Mouse (Mus musculus): ENCODE measurements around the gene Eme2.
A peak's percentile ranks its signal among the peaks of the same experiment; 100 is the strongest.

Gene Eme2

DNA sequence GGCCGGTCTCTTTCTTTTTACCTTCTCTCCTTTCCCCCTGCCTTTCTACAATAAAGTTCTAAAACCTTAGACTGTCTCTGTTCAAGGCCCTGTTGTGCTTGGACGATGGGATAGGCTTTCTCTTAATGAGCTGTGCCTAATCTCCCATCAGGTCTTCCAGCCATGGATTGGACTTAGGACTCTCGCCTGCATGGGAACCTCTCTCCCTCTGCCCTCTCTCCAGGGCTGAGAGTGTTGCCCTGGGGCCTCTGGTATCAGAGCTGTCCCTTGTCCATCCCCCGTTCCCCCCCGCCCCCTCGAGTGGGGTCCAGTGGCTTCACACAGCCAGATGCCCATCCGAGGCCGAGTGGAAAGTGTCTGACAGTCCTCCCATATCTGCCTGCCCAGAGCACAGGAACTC is 19.9 kb downstream of the Eme2 start:
- no peak for DNase-seq (ENCODE audit: low read depth, low spot score)

DNA sequence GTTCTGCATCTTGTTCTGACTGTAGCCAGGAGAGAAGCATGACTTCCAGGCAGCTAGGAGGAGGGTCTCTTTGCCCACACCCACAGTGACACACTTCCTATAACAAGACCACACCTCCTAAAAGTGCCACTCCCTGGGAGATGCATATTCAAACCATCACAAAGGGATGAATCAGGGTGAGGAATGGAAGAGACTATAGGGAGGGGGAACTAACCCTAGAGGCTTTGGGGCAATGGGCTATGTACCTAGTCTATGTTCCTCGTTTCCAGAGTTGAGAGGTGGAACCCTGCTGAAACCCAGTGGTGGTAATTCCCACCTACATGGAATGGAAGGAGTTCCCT is 20.5 kb downstream of the Eme2 start:
- DNase-seq (ENCODE audit: low read depth, low spot score), result no peak

DNA sequence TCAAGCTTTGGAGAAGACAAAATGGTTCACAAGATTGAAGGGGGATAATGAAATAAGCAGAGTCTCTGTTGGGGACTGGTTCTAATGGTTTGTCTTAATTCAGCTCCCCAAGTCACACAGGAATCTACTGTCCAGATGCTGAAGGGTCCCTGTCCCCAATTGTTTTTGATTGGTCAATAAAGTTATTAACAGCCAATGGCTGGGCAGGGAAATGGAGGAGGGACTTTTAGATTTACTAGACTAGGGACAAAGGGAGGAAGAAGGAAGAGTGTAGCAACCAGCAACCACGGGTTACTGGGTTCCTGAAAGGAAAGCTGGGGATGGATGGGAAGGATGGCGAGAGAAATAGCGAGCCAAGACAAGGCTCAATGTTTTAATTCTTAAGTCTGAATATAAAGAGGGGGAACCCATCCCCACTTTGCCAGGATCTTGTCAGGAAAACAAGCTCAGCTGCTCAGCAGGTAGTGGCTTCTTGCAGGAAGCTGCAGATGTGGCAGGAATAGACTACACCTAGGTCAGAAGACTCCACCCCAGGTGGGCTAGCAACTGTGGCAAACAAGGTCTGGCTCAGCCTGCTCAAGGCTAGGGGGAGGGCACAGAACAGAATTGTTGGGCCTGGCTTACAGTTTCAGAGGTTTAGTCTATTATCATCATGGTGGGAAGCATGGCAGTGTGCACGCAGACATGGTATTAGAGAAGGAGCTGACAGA is 21.0 kb downstream of the Eme2 start:
- DNase-seq (ENCODE audit: low read depth, low spot score), result no peak

DNA sequence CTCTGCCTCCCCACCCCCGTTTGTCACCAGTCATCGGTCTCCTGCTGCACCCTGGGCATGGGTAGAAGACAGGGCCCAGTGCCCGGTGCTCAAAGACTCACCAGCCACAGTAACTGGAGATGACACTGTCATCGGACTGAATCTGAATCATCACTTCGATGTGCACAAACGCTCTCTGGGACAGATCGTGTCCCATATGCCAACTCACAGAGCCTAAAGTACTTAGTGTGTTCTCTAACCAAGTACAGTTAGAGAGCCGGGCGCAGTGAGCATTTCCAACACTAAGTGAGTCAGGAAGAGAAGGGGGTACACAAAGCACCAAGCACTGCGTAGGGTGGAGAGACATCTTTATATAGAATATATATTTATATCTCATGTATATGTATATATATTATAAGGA is 27.0 kb downstream of the Eme2 start:
- peak; percentile 63 for DNase-seq (ENCODE audit: low read depth, low spot score)

DNA sequence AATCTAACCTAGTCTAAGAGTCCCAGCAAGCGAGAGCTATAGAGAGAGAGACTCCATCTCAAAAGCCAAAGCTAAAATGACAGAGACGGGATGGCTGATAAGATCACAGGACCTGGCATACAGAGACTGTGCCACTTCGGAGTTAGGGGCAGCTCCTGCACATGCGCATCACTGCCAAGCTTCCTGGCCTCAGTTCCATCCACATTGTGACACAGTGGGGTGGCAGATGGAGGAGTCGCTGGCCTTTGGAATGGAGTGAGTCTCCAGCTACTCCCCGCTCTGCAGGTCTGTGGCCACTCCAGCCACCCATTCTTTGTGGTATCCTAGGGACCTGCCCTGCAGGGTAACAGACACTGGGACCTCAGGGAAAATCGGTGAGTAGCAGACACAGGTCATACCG is 29.1 kb downstream of the Eme2 start, which contains the start of gene Igfals:
Gene Igfals (plus strand): TSS at position 222 of the 400 bp plus-strand sequence.
- no peak for DNase-seq (ENCODE audit: low read depth, low spot score)

DNA sequence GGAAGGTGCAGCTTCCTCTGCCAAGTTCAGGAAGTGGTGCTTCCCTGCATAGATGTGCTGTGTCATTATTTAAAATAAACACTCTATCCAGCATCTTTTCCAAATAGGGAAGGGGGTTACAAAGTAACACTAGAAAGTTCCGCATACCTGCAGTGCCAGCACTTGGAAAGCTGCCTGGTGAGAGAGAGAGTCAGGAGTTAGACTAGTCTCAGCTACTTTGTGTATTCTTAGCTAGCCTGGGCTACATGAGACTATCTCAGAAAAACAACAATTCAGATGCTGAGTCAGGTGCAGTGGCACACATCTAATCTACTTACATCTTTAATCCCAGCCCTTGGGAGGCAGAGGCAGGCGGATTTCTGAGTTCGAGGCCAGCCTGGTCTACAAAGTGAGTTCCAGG is 33.1 kb downstream of the Eme2 start:
- no peak for DNase-seq (ENCODE audit: low read depth, low spot score)

DNA sequence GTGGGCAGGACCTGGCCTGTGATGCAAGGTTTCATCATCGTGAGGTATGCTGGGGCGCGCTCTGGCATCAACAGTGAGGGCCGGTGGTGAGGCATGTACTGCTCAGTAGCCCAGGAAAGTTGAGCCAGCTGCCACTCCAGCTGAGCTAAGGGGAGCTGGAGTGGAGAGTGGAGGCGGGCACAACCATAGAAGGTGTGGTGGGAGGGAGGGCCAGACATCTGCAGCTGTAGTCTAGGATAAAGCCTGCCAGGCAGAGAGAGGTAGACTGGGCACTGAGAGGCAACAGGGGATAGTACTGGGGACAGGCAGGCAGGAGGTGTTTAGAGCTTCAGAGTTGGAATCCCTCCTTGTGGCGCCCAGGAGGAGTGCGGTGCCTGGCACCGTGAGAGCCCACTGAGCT is 34.8 kb downstream of the Eme2 start:
- no peak for DNase-seq (ENCODE audit: low read depth, low spot score)

DNA sequence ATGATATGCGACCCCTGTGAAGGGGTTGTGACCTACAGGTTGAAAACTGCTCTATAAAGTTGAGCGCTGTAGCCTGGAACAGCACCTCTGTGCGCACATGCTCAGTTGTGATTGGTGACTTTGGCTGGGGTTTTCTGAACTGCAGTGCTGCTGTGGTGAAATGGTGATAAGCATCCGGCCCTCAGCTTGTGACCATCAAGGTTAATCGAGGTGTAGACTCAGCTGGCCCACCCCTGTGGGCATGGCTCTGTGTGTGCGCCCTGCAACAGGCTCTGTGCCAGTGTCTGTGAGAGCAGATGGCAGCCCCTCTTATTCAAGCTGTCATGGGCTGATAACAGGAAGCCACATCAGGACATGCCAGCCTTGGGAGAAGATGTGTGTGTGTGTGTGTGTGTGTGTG is 35.9 kb downstream of the Eme2 start:
- no peak for DNase-seq (ENCODE audit: low read depth, low spot score)

DNA sequence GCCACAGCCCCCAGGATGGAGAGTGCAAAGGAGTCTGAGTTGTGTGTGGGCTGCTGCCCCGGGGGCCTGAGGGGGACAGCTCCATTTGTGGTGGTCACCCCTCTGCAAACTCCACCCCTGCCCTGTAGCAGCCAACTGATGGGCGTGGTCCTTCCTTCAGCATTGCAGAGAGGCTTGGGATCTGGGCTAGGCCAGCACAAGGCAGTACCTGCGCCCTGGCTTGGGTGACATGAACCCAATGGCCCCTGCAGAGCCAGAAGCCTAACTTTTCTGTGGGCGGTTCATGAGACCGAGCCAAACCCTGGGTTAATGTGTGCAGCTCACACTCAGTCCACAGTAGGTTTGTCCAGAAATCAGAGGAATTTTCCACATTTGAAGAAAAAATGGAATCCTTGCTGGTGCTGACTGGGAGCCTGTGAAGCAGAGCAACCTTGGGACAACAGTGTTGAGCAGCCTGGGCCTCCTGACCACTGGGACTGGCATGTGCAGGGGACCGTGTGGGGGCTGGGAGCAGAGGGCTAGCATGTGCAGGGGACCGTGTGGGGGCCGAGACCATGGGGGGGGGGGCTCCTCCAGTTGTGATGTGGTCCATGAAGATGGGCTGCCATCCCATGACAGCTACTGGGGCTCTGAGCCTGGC is 36.9 kb downstream of the Eme2 start:
- no peak for DNase-seq (ENCODE audit: low read depth, low spot score)

DNA sequence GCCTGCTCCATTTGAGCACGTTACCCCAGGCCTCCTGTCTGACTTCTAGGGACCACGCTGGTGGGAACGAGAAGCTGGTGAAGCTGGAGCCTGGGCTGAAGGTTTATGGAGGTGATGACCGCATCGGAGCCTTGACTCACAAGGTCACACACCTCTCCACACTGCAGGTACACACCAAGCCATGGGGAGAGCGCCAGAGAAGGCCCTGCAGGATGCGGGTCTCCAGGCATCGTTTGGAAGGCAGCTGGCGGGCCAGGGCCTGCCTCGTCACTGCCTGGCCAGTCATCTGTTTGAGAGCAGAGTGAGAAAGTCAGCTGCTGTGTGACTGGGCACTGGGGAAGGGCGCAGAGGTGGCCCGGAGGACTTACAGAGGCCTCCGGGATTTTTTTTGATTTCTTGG is 38.3 kb downstream of the Eme2 start:
- no peak for DNase-seq (ENCODE audit: low read depth, low spot score)

DNA sequence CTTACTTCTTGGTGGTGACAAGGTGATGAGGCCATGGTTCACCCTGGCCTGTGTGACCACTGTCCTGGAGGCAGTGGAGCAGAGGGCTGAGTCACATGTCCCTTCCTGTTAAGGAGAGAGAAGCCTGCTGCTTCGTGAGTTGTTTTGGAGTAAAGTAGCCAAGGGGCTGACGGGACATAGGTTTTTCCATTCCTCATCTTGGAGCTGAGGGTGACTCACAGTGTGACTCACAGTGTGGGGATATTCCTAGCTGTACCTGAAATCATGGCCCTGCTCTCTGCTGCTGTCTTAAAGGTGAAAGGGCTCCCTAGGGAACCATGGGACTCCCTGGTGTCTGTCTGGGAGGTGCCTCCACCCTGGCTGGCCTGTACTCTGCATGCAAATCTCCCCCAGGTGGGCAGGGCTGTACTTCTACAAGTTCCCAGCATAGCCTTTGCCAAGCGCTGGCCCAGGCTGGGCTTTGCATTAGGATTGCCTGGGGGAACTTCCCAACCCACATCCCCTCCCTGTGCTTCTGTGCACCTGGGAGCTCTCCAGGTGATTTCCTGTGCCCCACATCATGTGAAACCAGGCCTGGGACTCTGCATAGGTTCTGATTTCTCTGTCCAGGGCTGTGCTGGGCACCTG is 38.9 kb downstream of the Eme2 start:
- no peak for DNase-seq (ENCODE audit: low read depth, low spot score)

DNA sequence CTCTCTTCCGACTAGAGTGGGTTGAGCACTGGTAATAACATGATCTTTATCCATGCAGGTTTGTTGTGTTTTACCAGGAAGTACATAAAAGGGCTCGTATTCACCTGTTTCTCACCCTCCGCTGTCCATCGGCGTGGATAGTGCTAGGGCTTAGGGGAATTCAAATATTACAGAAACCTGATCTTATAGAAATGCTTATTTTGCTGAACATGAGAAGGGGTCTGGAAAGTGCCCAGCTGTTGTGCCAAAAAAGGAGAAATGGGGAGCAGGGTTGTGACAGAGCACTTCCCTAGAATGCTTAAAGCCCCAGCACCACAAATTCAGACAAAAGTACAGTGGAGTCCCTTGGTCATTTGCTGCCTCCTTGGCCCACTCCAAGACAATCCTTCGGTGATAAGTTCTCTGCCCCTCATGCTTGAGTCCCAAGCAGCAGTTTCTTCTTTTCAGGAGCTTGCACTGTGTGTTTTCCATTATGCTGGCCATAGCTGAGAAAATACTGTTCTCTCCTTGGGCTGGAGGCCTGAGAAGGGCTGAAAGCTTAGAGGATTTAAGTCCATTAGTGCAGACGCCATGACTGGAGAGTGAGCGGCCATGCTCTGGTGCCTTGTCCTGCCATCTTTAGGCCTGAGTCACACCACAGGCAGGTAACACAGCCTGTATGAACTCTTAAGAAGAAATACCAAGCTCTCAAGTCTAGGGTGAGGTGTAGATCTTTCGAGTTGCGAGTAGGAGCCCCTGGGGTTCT is 43.3 kb downstream of the Eme2 start:
- DNase-seq (ENCODE audit: low read depth, low spot score), result no peak

DNA sequence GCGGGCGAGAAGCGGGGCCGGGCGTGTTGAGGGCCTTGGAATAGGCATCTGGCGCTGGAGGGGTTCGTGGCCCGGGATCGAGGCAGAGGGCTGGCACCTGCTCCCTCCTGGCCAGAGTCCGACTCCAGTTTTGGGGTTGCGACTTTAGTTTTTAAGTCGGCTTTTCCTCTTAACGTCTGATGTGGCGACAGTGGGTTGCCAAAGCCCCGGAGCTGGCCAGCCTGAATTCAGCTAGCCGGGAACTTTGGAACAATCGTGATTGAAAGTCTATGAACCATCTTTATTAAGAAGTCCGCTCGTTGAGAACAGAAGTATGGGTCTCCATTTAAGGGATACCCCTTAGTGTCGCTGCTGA is 44.1 kb downstream of the Eme2 start:
- no peak for DNase-seq (ENCODE audit: low read depth, low spot score)

DNA sequence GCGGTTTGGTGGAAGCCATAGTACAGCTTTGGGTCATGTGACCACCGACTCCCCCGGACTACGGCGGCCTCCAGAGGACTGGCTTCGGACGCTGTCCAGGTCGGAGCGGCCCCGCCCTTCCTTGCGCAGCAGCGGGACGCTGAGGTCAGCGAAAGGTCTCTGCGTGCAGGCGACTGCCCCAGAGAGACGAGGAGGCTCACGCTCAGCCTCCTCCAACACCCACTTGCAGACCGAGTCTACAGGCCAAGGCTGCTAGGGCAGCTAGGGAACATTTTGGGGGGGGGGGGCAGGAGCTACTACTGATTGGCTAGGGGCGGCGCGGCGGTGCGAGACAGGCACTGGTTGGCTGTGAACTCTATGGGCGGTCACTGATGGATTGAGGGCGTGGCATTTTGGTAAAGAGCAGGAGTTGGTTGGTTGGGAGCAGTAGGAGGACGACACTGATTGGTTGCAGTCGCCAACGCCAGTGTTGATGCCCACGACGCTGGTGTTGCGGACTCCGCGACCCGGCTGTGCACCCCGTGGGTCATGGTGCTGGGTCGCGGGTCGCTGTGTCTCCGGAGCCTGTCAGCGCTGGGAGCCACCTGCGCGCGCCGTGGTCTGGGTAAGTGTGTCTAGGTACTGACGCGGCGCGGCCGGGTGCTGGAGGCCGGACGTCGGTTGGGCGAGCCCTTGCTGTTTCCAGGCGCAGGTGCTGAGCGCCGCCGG is 44.7 kb downstream of the Eme2 start, which contains the start of gene Fahd1:
Gene Fahd1 (minus strand): TSS at position 300 of the 708 bp plus-strand sequence.
- DNase-seq (ENCODE audit: low read depth, low spot score), result peak; percentile 99

DNA sequence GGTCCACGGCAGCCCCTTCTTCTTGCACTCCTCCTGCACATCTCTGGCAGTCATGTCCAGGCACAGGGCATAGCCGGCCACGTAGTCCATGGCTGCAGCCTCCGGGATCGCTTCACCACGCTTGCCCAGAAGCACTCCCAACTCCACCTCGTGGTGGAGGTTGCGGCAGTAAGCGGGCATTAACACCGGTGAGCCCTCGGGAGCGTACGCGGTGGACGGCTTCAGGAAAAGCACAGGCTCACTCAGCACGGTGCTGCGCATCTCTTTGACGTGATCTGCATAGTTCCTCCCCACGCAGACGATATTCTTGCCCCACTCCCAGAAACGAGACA is 45.2 kb downstream of the Eme2 start:
- no peak for DNase-seq (ENCODE audit: low read depth, low spot score)

DNA sequence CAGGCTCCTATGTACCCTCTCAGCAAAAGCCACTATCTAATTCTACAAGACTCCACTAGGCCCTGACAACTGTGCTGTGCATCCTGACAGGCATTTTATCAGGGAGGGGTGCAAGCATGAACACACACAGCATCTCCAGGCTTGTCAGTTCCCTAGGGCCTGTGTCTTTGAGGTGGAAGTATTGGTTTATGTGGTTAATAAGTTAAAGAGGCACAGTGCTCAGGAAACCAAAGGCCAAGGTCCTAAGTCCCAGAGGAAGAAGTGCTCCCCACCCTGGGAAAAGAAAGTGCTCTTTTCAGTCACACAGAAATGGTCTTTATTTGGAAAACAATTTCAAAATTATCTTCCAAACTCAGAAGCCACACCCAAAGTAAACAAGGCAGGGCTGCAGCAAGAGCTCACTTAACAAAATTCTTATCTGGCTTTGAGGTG is 46.3 kb downstream of the Eme2 start:
- no peak for DNase-seq (ENCODE audit: low read depth, low spot score)

DNA sequence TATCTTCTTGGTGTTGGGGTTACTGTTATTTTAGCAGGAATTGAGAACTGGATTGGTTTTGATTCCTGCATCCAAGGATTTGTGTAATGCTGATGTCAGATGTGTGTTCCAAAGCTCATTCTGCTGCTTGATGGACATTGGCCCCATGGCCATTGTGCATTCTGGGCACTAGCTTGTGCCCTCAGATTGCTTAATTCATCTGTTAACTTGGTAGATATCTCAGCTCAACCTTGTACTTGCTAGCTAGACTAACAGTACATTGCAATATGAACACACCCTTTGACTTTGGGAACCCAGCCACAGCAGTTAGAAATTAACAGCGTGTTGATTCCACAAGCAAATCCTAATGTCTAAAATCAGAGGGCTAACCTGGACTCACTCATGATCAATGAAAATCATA is 47.5 kb downstream of the Eme2 start:
- no peak for DNase-seq (ENCODE audit: low read depth, low spot score)

DNA sequence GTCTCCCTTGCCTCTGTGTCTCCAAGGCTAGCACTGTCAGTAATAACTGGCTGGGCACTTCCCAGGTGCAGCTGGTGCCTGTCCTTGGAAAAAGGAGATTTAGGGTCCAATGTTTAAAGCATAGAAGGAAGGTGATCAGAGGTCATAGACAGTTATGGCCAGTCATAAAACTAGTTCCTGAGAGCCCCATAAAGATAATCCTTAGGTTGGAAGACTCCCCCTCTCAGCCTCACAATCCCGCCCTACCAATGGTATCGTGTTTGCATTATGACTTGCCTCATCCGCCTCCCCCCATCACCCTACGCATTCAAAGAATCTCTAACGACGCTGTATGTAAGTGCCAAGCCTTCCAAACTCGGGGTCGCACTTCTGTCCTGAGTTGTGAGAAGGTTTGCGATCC is 50.4 kb downstream of the Eme2 start:
- DNase-seq (ENCODE audit: low read depth, low spot score), result no peak

DNA sequence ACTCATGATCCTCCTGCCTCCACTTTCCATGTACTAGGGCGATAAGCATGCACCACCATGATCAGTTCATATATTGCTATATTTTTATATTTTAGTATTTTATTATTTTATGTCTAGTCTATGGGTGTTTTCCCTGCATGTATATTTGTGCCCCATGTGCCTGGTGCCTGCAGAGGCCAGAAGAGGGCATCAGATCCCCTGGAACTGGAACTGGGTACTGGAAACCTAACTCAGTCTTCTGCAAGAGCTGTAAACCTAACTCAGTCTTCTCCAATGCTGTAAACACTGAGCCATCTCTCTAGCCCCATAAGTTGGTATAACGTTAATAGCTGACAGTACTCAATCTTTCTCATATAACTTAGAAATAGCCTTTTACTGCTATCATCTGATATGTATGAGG is 52.3 kb downstream of the Eme2 start:
- no peak for DNase-seq (ENCODE audit: low read depth, low spot score)

DNA sequence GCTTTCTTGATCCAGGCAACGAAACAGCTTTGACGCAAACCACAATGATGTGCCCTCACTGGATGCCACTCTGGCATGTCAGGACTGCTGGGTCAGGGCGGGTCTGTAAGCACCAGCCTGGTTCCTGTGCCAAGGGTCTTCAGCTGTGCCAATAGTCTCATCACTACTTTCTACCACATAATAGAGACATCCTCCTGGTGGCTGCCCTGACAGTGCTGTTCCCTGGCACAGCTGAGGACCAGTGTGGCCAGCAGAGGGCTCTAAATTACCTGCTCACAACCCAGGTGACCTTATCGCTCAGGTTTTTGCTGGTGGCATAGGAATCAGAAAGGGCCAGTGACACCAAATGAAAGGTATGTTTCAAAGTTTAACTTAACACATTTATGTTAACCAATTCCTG is 53.8 kb downstream of the Eme2 start:
- no peak for DNase-seq (ENCODE audit: low read depth, low spot score)

DNA sequence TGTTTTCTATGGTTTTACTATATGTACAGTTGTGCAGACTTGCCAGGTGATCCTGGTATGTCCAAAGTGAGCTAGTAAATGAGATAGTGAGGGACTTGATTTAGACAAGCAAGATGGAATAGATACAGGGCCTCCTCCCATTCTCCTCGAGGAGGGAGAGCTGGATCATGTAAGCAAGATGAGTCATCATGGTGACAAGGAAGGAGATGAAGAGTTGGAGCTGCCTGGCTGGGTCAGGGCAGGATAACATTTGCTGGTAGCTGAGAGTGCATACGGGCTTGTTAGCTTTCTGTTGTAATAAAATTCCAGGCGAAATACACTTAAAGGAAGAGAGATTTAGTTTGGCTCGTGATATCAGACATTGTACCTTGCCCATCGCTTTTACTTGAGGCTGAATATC is 54.5 kb downstream of the Eme2 start:
- DNase-seq (ENCODE audit: low read depth, low spot score), result no peak

DNA sequence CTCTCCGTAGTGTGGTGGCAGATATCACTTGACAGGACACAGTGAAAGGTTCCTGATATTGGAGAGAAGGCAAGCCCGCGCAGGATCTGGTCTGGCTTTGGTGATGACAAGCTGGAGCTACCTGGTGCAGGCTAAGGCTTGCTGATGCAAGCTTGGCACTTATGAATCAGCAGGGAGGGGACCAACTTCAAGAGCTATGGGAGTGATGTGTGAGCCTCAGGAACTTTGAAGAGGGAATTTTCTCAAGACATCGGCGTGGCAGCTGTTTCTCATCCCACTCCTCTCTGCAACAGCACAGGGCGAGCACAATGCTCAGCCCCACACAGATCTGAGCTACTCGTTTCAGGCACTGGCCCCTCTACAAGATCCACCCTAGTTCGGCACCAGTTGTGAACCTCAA is 55.0 kb downstream of the Eme2 start, which contains the start of gene Hagh:
Gene Hagh (plus strand): TSS at position 302 of the 400 bp plus-strand sequence.
- DNase-seq (ENCODE audit: low read depth, low spot score), result peak; percentile 15
